In genomic region chr17:32424034-32424433, GRCm38 (mm10) we compare ENCODE assay signal across 13 mouse cellular contexts. TPM values are rescaled to one million over a fixed set of nuclear protein-coding genes. Genes with fewer than 3 reads are reported as not detected.
DNase-seq lines count a peak whose midpoint lies in the region; ATAC-seq and TF ChIP-seq lines count a peak whose summit lies in the region.
"Had no signal": no experiment of that assay in that cellular context is flagged by ENCODE, and none has a peak within 500 bp of the region (broad histone marks: within the 10 kb centered on the region; RNA-seq: fewer than 3 reads in every experiment).

TSS of gene Pglyrp2 (minus strand) at chr17:32424167.

- peak within 1 kb of the TSS; percentile 70 for H3K27ac ChIP-seq in spleen, adult 2 months (ENCODE audit: insufficient read depth, low read length)
- no peak within 1 kb of the TSS for H3K27ac ChIP-seq in heart, embryonic 10.5 days
- no peak within 1 kb of the TSS for H3K27ac ChIP-seq in forebrain, embryonic 14.5 days (ENCODE audit: low read depth, low read length)

- peaks cover 10% of the 10 kb centered on the region; the same call in 1 of the 2 replicates for H3K4me1 ChIP-seq in spleen, adult 2 months (ENCODE audit: control insufficient read depth, insufficient read depth, insufficient read length)
- no peaks in the 10 kb centered on the region for H3K4me1 ChIP-seq in heart, embryonic 10.5 days
- H3K4me1 ChIP-seq in forebrain, embryonic 14.5 days (ENCODE audit: control insufficient read depth, insufficient read depth, low read length), result no peaks in the 10 kb centered on the region

- H3K27me3 ChIP-seq in spleen, adult 2 months (ENCODE audit: control insufficient read depth, insufficient read depth, low read length), result no peaks in the 10 kb centered on the region
- H3K27me3 ChIP-seq in heart, embryonic 10.5 days (ENCODE audit: insufficient read depth, poor library complexity, severe bottlenecking), result peaks cover 16% of the 10 kb centered on the region; the same call in 1 of the 2 replicates
- no peaks in the 10 kb centered on the region for H3K27me3 ChIP-seq in forebrain, embryonic 14.5 days (replicated peaks; ENCODE audit: control insufficient read depth, insufficient read depth, low read length)

- no peaks in the 10 kb centered on the region; the same call in 1 of the 2 replicates for H3K36me3 ChIP-seq in spleen, adult 2 months (ENCODE audit: control insufficient read depth, insufficient read depth, low read length)
- H3K36me3 ChIP-seq in heart, embryonic 10.5 days, result no peaks in the 10 kb centered on the region
- H3K36me3 ChIP-seq in forebrain, embryonic 14.5 days (ENCODE audit: control insufficient read depth, insufficient read depth, low read length), result no peaks in the 10 kb centered on the region

- ATAC-seq in forebrain, embryonic 14.5 days, result no peak

- TF ChIP-seq POLR2A in spleen, adult 2 months (IDR thresholded peaks at IDR 0.05; ENCODE audit: low read depth, low read length), result peak; percentile 20; the same call in 1 of the 2 replicates

- no peak for TF ChIP-seq CTCF in spleen, adult 2 months (IDR thresholded peaks at IDR 0.05; ENCODE audit: extremely low read depth, insufficient read depth, insufficient read length, insufficient replicate concordance)

- H3K9ac ChIP-seq in forebrain, embryonic 14.5 days (ENCODE audit: low read length), result no peak within 1 kb of the TSS
- H3K9ac ChIP-seq: lung, embryonic 14.5 days had no signal

- no peaks in the 10 kb centered on the region for H3K9me3 ChIP-seq in heart, embryonic 10.5 days
- no peaks in the 10 kb centered on the region for H3K9me3 ChIP-seq in forebrain, embryonic 14.5 days (replicated peaks; ENCODE audit: control insufficient read depth, low read length)

- peak; percentile 32 to 74 for DNase-seq in spleen, adult 2 months (ENCODE audit: low read depth in 1 of 2, low spot score in 2 of 2)
- DNase-seq in spleen, postnatal 14 days (ENCODE audit: low spot score in 2 of 2), result no peak
- peak; percentile 78 for DNase-seq in T-cell, adult 2 months (ENCODE audit: low spot score)
- DNase-seq in naive thymus-derived CD4-positive, alpha-beta T cell, adult 2 months (ENCODE audit: low read depth), result peak; percentile 73
- peak; percentile 74 to 90 for DNase-seq in thymus, postnatal 36 days
- DNase-seq in urinary bladder, postnatal 36 days (ENCODE audit: low spot score in 2 of 2), result no peak
- DNase-seq in heart, embryonic 10.5 days (ENCODE audit: low spot score), result no peak
- no peak for DNase-seq in forebrain, embryonic 14.5 days (ENCODE audit: low spot score)
- DNase-seq: adrenal gland, adult 2 months; heart, postnatal 4 days; kidney, adult 11 months; lung, embryonic 14.5 days had no signal

- peak within 1 kb of the TSS; percentile 52 for H3K4me3 ChIP-seq in spleen, adult 2 months (ENCODE audit: extremely low read depth, insufficient read depth, insufficient read length)
- H3K4me3 ChIP-seq in heart, embryonic 10.5 days, result no peak within 1 kb of the TSS
- H3K4me3 ChIP-seq in forebrain, embryonic 14.5 days (ENCODE audit: low read depth, low read length), result no peak within 1 kb of the TSS

- no peak within 1 kb of the TSS for H3K4me2 ChIP-seq in forebrain, embryonic 14.5 days (ENCODE audit: low read length)
- H3K4me2 ChIP-seq: lung, embryonic 14.5 days had no signal

- WGBS in spleen, adult 2 months, result 15% methylated on average over 2 of the region's 2 CpGs
- 75% methylated on average over 2 of the region's 2 CpGs for WGBS in heart, embryonic 10.5 days
- 83% methylated on average over 2 of the region's 2 CpGs for WGBS in forebrain, embryonic 14.5 days

RNA-seq across cellular contexts. Expression of gene Pglyrp2, which starts in this region (rescaled TPM):
- 43.0 and 52.7 TPM in 2 replicates for polyA plus RNA-seq in spleen, adult 2 months (2012; rRNA removed)
- 0.09 and 0.40 TPM in 2 replicates for polyA plus RNA-seq in heart, embryonic 10.5 days (2016; fragmentation: Nextera tagmentation; extraction: Ambion mirVana)
- polyA plus RNA-seq in forebrain, embryonic 14.5 days (2014; fragmentation: Nextera tagmentation; extraction: Ambion mirVana), result not detected in 2 replicates
- polyA plus RNA-seq: midbrain, postnatal 0 days had no signal

Comparison
In these comparisons a context has a peak if more than half of its experiments do, and no peak if none do; other contexts are left out.
1. RNA of gene Pglyrp2 (polyA plus RNA-seq): 43.0 to 52.7 TPM in spleen, adult 2 months; 0.09 to 0.40 TPM in heart, embryonic 10.5 days and not detected in forebrain, embryonic 14.5 days; every median in the first group is over 10 times any median in the second.
2. DNase-seq: peak in spleen, adult 2 months (2 of 2), T-cell, adult 2 months (single experiment), naive thymus-derived CD4-positive, alpha-beta T cell, adult 2 months (single experiment) and thymus, postnatal 36 days (2 of 2); none in spleen, postnatal 14 days (0 of 2), urinary bladder, postnatal 36 days (0 of 2), heart, embryonic 10.5 days (single experiment) and forebrain, embryonic 14.5 days (single experiment).